Mouse (Mus musculus): Measurements from ENCODE around the gene Gnb1. TPM values are rescaled to one million over a fixed set of nuclear protein-coding genes. Genes with fewer than 3 reads are reported as not detected.

Gnb1 gene
- polyA plus RNA-seq, 1 experiment, result 541 TPM

DNA sequence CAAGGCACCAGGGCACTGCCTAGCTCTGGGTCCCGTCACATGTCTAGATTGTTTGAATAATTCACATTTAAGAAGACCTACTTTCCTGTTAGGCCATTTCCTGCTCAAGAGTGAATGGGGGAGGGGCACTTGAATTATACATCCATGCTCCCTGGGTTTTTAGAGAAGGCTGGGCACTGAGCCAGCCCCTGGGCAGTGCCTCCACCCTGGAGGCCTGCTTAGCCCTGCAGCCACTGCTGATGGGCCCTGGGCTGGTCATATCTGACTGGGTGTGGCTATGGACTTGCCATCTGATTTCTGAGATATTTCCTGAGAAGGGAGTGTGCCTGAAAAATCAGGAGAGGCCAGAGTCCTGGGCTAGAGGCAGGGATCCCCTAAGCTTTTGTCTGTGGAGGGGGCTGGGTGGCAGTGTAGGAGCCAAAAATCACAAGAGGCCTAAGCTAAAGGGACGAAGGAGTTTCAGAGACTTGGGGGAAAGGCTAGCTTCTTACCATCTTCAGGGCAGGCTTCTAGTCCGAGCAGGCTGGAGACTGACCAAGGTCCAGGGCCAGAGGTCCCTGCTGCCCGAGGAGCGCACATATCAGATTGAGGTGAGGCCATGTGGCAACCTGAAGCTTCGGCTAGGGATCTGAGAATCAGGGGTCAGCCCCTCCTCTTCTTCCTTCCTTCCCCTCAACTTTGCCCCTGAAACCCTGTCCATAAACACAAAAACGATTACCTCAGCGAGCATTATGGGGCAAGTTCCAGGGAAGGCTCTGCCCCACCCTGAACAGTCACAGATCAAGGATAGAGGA lies 2.7 kb upstream of the Gnb1 start:
- TF ChIP-seq CTCF (IDR thresholded peaks at IDR 0.05; ENCODE audit: low read depth, low read length) (no peak), POLR2A (IDR thresholded peaks at IDR 0.05; ENCODE audit: insufficient read depth, low read length) (no peak), EP300 (IDR thresholded peaks at IDR 0.05; ENCODE audit: insufficient read depth, low read depth, low read length) (no peak)
- H3K27me3 ChIP-seq (ENCODE audit: control insufficient read depth, insufficient read depth, low read length, poor library complexity, severe bottlenecking), result no peaks in the 10 kb centered on the region
- no peaks in the 10 kb centered on the region for H3K9me3 ChIP-seq (replicated peaks; ENCODE audit: control insufficient read depth, insufficient read depth, low read length, poor library complexity, severe bottlenecking)
- H3K4me3 ChIP-seq (ENCODE audit: low read depth, low read length), result no peak overlapping the region
- H3K9ac ChIP-seq (ENCODE audit: low read depth, poor library complexity, severe bottlenecking), result no peak overlapping the region
- H3K4me1 ChIP-seq (ENCODE audit: control insufficient read depth, insufficient read depth, low read length), result no peaks in the 10 kb centered on the region
- H3K36me3 ChIP-seq (ENCODE audit: control insufficient read depth, insufficient read depth, low read length, poor library complexity, severe bottlenecking), result no peaks in the 10 kb centered on the region
- no peak overlapping the region for H3K27ac ChIP-seq (ENCODE audit: insufficient read depth, low read length)

DNA sequence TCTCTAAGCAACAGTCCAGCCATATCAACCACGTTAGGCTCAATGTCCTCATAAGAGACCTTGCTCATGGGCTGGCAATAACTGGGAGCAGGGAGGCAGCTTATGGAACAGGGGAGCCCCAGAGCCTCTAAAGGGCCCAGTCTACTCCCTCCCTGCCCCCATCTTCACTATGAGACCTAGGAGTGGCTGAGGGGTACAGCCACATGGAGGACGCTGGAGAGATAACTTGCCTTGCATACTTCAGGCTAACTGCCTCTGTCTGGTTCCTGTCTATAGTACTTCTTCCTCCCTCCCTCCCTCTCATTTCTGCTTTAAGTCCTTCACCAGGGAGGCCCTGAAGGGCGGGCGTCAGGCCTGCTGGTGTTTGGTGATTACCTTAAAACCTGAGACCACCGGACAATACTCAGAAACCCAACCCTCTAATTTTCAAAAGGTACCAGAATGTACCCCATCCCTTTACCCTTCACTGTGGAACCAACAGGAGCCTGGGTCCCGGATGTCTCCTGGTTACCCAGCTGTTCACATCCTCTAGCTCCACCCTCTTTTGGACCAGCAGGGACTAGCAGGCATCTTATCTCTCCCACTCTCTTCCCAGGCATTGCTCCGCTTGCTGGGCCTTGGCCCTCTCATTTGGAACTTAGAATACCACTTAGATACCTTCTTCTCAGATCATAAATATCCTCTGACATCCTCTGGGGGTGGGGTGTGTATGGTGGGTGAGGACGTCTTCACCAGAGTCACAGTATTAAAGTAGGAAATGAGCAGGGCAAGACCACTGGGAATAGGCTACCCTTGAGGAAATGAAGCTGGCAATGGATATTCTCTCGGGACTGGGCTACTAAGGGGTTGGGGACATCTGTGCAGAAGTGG lies 1.8 kb upstream of the Gnb1 start:
- Histone ChIP-seq H3K4me1 (ENCODE audit: control insufficient read depth, insufficient read depth, low read length) (no peaks in the 10 kb centered on the region), H3K27ac (ENCODE audit: insufficient read depth, low read length) (no peak overlapping the region), H3K9me3 (replicated peaks; ENCODE audit: control insufficient read depth, insufficient read depth, low read length, poor library complexity, severe bottlenecking) (no peaks in the 10 kb centered on the region), H3K36me3 (ENCODE audit: control insufficient read depth, insufficient read depth, low read length, poor library complexity, severe bottlenecking) (no peaks in the 10 kb centered on the region), H3K9ac (ENCODE audit: low read depth, poor library complexity, severe bottlenecking) (no peak overlapping the region), H3K4me3 (ENCODE audit: low read depth, low read length) (no peak overlapping the region), H3K27me3 (ENCODE audit: control insufficient read depth, insufficient read depth, low read length, poor library complexity, severe bottlenecking) (no peaks in the 10 kb centered on the region)
- TF ChIP-seq POLR2A (IDR thresholded peaks at IDR 0.05; ENCODE audit: insufficient read depth, low read length), result no peak
- no peak for TF ChIP-seq CTCF (IDR thresholded peaks at IDR 0.05; ENCODE audit: low read depth, low read length)
- TF ChIP-seq EP300 (IDR thresholded peaks at IDR 0.05; ENCODE audit: insufficient read depth, low read depth, low read length), result no peak

DNA sequence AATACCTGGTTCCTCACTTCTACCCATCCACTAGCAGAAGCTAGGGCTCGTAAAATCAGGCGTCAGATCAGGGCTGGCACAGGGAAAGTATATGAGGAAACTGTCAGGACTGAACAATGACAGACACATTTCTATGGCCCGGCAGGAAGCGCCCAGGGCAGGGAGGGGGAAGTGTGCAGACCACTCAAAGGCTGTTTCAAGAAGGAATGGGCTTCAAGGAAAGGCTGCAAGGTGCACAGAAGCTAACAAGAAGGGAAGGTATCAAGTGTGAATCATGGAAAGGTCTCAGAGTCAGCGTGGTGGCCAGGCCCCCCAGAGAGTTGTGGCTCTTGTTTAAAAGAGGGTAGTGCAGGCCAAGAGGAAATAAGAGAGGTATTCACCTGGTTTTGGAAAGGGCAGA lies 705 bp upstream of the Gnb1 start:
- Histone ChIP-seq H3K27ac (ENCODE audit: insufficient read depth, low read length) (no peak overlapping the region), H3K4me1 (ENCODE audit: control insufficient read depth, insufficient read depth, low read length) (no peaks in the 10 kb centered on the region), H3K27me3 (ENCODE audit: control insufficient read depth, insufficient read depth, low read length, poor library complexity, severe bottlenecking) (no peaks in the 10 kb centered on the region), H3K4me3 (ENCODE audit: low read depth, low read length) (peak overlapping the region; percentile 87), H3K9me3 (replicated peaks; ENCODE audit: control insufficient read depth, insufficient read depth, low read length, poor library complexity, severe bottlenecking) (no peaks in the 10 kb centered on the region), H3K9ac (ENCODE audit: low read depth, poor library complexity, severe bottlenecking) (peak overlapping the region; percentile 100), H3K36me3 (ENCODE audit: control insufficient read depth, insufficient read depth, low read length, poor library complexity, severe bottlenecking) (no peaks in the 10 kb centered on the region)
- TF ChIP-seq CTCF (IDR thresholded peaks at IDR 0.05; ENCODE audit: low read depth, low read length) (no peak), POLR2A (IDR thresholded peaks at IDR 0.05; ENCODE audit: insufficient read depth, low read length) (no peak), EP300 (IDR thresholded peaks at IDR 0.05; ENCODE audit: insufficient read depth, low read depth, low read length) (no peak)

DNA sequence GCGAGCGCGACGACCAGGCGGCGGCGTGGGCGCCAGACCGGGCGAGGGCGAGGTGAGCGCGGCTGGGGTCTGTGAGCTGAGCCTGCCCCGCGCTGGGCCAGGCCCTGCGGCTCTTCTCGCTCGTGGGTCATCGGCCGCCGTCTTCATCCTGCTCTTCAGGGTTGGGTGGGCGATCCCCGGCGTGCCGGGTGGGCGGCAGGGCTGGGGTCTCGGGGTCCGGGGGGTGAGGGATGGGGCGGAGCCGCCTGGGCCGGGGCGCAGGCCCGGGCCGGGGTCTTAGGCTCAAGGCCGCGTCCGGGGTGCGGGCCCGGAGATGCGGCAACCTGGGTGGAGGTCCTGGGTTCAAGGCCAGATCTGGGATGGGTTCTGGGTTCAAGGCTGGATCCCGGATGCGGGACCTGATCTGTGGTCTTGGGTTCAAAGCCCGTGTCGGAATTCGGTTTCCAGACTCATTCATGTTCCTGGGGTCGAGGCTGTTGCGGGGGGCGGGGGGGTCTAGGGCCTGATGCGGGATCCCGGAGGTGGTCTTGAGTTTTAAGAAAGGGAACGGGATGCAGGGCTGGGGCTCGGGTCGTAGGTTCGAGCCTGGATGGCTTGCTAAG lies 469 bp downstream of the Gnb1 start:
- Histone ChIP-seq H3K4me3 (ENCODE audit: low read depth, low read length) (peak overlapping the region; percentile 99), H3K27me3 (ENCODE audit: control insufficient read depth, insufficient read depth, low read length, poor library complexity, severe bottlenecking) (no peaks in the 10 kb centered on the region), H3K9me3 (replicated peaks; ENCODE audit: control insufficient read depth, insufficient read depth, low read length, poor library complexity, severe bottlenecking) (no peaks in the 10 kb centered on the region), H3K36me3 (ENCODE audit: control insufficient read depth, insufficient read depth, low read length, poor library complexity, severe bottlenecking) (no peaks in the 10 kb centered on the region; the same call in 1 of the 2 replicates), H3K9ac (ENCODE audit: low read depth, poor library complexity, severe bottlenecking) (peak overlapping the region; percentile 100), H3K27ac (ENCODE audit: insufficient read depth, low read length) (peak overlapping the region; percentile 57; the same call in 1 of the 2 replicates), H3K4me1 (ENCODE audit: control insufficient read depth, insufficient read depth, low read length) (no peaks in the 10 kb centered on the region)
- TF ChIP-seq POLR2A (IDR thresholded peaks at IDR 0.05; ENCODE audit: insufficient read depth, low read length), result no peak
- TF ChIP-seq EP300 (IDR thresholded peaks at IDR 0.05; ENCODE audit: insufficient read depth, low read depth, low read length), result no peak
- TF ChIP-seq CTCF (IDR thresholded peaks at IDR 0.05; ENCODE audit: low read depth, low read length), result no peak

DNA sequence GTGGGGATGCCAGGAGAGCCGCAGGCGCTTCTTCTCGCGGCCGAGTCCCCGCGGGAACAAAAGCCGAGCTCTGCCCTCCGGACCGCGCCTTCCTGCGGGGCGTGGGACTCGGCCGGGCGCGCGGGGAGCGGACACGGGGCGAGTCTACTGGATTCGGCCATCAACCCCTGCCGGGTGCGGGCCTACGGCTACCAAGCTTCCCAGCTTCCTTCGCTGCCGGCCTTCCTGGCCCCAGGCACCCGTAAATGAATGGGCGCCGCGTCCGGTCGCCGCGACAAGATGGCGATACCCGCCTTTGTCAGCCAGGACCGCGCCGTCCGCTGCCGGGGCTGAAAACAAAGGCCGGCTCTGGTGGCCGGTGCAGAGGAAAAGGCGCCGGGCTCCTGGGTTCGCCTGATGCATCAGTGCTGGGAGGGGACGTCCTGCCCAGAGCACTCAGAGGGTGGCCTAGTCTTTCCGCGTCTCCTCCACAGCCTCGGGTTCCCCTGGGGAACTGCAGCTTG lies 1.0 kb downstream of the Gnb1 start:
- TF ChIP-seq POLR2A (IDR thresholded peaks at IDR 0.05; ENCODE audit: insufficient read depth, low read length) (no peak), EP300 (IDR thresholded peaks at IDR 0.05; ENCODE audit: insufficient read depth, low read depth, low read length) (no peak), CTCF (IDR thresholded peaks at IDR 0.05; ENCODE audit: low read depth, low read length) (no peak)
- peak overlapping the region; percentile 52; the same call in 1 of the 2 replicates for H3K27ac ChIP-seq (ENCODE audit: insufficient read depth, low read length)
- peak overlapping the region; percentile 100 for H3K9ac ChIP-seq (ENCODE audit: low read depth, poor library complexity, severe bottlenecking)
- H3K9me3 ChIP-seq (replicated peaks; ENCODE audit: control insufficient read depth, insufficient read depth, low read length, poor library complexity, severe bottlenecking), result no peaks in the 10 kb centered on the region
- H3K4me1 ChIP-seq (ENCODE audit: control insufficient read depth, insufficient read depth, low read length), result no peaks in the 10 kb centered on the region
- H3K4me3 ChIP-seq (ENCODE audit: low read depth, low read length), result peak overlapping the region; percentile 99
- H3K36me3 ChIP-seq (ENCODE audit: control insufficient read depth, insufficient read depth, low read length, poor library complexity, severe bottlenecking), result no peaks in the 10 kb centered on the region; the same call in 1 of the 2 replicates
- H3K27me3 ChIP-seq (ENCODE audit: control insufficient read depth, insufficient read depth, low read length, poor library complexity, severe bottlenecking), result no peaks in the 10 kb centered on the region
